Mouse (Mus musculus) ES-E14 (cell line): ENCODE measurements around the gene Pax1. TPM values are rescaled to one million over a fixed set of nuclear protein-coding genes. Genes with fewer than 3 reads are reported as not detected.
A peak's percentile ranks its signal among the peaks of the same experiment; 100 is the strongest.

Experiments
- DNase-seq: peaks from one replicate; pipeline ENCODE4 v3.0.0-alpha.2; 2013; ENCODE audit warnings: low read depth, low spot score
- H3K27ac ChIP-seq: 2 replicates; pipeline ENCODE4 v1.5.1; 2012; ENCODE audit warnings: low read depth, mild to moderate bottlenecking, low read length, moderate library complexity, mixed read lengths; ENCODE audit not compliant: poor library complexity, insufficient read depth, severe bottlenecking
- H3K36me3 ChIP-seq: 2 replicates; pipeline ENCODE4 v1.6.1; 2012; ENCODE audit warnings: mild to moderate bottlenecking, low read length, moderate library complexity, mixed read lengths; ENCODE audit not compliant: control insufficient read depth, poor library complexity, insufficient read depth, severe bottlenecking
- H3K4me1 ChIP-seq, 2 experiments: fragments of 150-350 bp in 1 of 2; sonication (generic) in 1 of 2; 2 replicates each; pipeline ENCODE4 v1.6.1; 2012; ENCODE audit warnings: low read length in 2 of 2, mild to moderate bottlenecking in 1 of 2, mixed read lengths in 1 of 2; ENCODE audit not compliant: control insufficient read depth in 2 of 2, insufficient read depth in 2 of 2, poor library complexity in 1 of 2
- H3K4me3 ChIP-seq, 2 experiments: fragments of 150-350 bp in 1 of 2; sonication (generic) in 1 of 2; 2 replicates each; pipeline ENCODE4 v1.5.1; 2012; ENCODE audit warnings: low read length in 2 of 2, low read depth in 1 of 2, mild to moderate bottlenecking in 1 of 2, mixed read lengths in 1 of 2; ENCODE audit not compliant: insufficient read depth in 1 of 2, poor library complexity in 1 of 2, severe bottlenecking in 1 of 2
- H3K9ac ChIP-seq: 2 replicates; pipeline ENCODE4 v1.6.1; 2012; ENCODE audit warnings: low read depth, mild to moderate bottlenecking, low read length, mixed read lengths; ENCODE audit not compliant: poor library complexity, insufficient read depth, severe bottlenecking
- H3K9me3 ChIP-seq: fragments of 150-350 bp; sonication (generic); 2 replicates; pipeline ENCODE4 v1.6.1; 2012; ENCODE audit warnings: low read depth, mild to moderate bottlenecking, low read length; ENCODE audit not compliant: control insufficient read depth, insufficient read depth
- CHD2 ChIP-seq: IDR thresholded peaks from 2 replicates; pipeline ENCODE4 v1.6.1; 2014; ENCODE audit warnings: mild to moderate bottlenecking, low read depth, low read length, inconsistent platforms
- HCFC1 ChIP-seq: IDR thresholded peaks from 2 replicates; pipeline ENCODE4 v1.6.1; 2012; ENCODE audit warnings: low read length, inconsistent platforms, borderline replicate concordance; ENCODE audit not compliant: insufficient read depth
- MAFK ChIP-seq: IDR thresholded peaks from 2 replicates; pipeline ENCODE4 v1.6.1; 2014; ENCODE audit warnings: mild to moderate bottlenecking, low read depth, low read length, inconsistent platforms; ENCODE audit not compliant: insufficient read depth
- ZC3H11A ChIP-seq: IDR thresholded peaks from 2 replicates; pipeline ENCODE4 v1.6.1; 2012; ENCODE audit warnings: low read depth, mild to moderate bottlenecking, inconsistent platforms, low read length, borderline replicate concordance
- ZNF384 ChIP-seq: IDR thresholded peaks from 2 replicates; pipeline ENCODE4 v1.6.1; 2012; ENCODE audit warnings: low read depth, low read length, inconsistent platforms
- in situ Hi-C, 2 experiments: fragments of 600-800 bp; cut with MboI; formaldehyde crosslinking; loops; one replicate each; pipeline ENCODE4 v1.15.1; 2025; ENCODE audit warnings: low sequenced_read_pairs in 2 of 2, inconsistent platforms in 1 of 2; ENCODE audit not compliant: unreplicated experiment in 2 of 2
- total RNA-seq: library from RNA; depleted of rRNA; stranded (reverse); fragments of 300-350 nt; gene quantifications from 2 replicates; pipeline ENCODE4 v1.2.3, GENCODE M21; 2012

Gene Pax1
- total RNA-seq, 1 experiment = 0.31 TPM

- peaks cover 0 to 2% of the 10 kb centered on the region in 2 experiments; a peak in 1 of 4 replicates for H3K4me1 ChIP-seq
- no peak overlapping the region for H3K9ac ChIP-seq
- H3K36me3 ChIP-seq = no peaks in the 10 kb centered on the region
- in situ Hi-C loops = loop anchor here (5.0 to 25.0 kb wide), 3 partner anchors 174 to 676 kb away; no protein-coding TSS in a partner anchor
- no peak overlapping the region for H3K4me3 ChIP-seq
- H3K9me3 ChIP-seq = no peaks in the 10 kb centered on the region
- no peak overlapping the region for H3K27ac ChIP-seq
- TF ChIP-seq CHD2 = no peak
- TF ChIP-seq ZC3H11A = no peak
- no peak for TF ChIP-seq ZNF384
- no peak for TF ChIP-seq HCFC1
- TF ChIP-seq MAFK = no peak
- no peak for DNase-seq
These were observed 869 bp upstream of the Pax1 start for GRCm38 (mm10) chr2:147360856-147361255.

- in situ Hi-C loops = loop anchor here (5.0 to 25.0 kb wide), 3 partner anchors 175 to 675 kb away; no protein-coding TSS in a partner anchor
- no peaks in the 10 kb centered on the region for H3K9me3 ChIP-seq
- no peaks in the 10 kb centered on the region for H3K36me3 ChIP-seq
- TF ChIP-seq CHD2 (no peak), HCFC1 (peak; percentile 10; the same call in 1 of the 2 replicates)
- H3K4me3 ChIP-seq = peak overlapping the region; percentile 14 to 37; a peak in 3 of 4 replicates
- peaks cover 0 to 4% of the 10 kb centered on the region in 2 experiments; a peak in 1 of 4 replicates for H3K4me1 ChIP-seq
- DNase-seq = no peak
- no peak overlapping the region for H3K9ac ChIP-seq
- H3K27ac ChIP-seq = no peak overlapping the region
These were observed 591 bp downstream of the Pax1 start for GRCm38 (mm10) chr2:147362316-147362715.

GRCm38 (mm10) chr2:147363401-147364130, 1.8 kb downstream of the Pax1 start:
- Histone ChIP-seq H3K9ac (no peak overlapping the region), H3K27ac (no peak overlapping the region), H3K4me3 (no peak overlapping the region), H3K36me3 (no peaks in the 10 kb centered on the region), H3K4me1 (peaks cover 0 to 14% of the 10 kb centered on the region in 2 experiments; a peak in 1 of 4 replicates), H3K9me3 (no peaks in the 10 kb centered on the region)
- TF ChIP-seq HCFC1 = no peak
- TF ChIP-seq MAFK = no peak
- no peak for TF ChIP-seq CHD2
- no peak for TF ChIP-seq ZNF384
- TF ChIP-seq ZC3H11A = no peak
- in situ Hi-C loops = loop anchor here (5.0 to 25.0 kb wide), 3 partner anchors 176 to 674 kb away; no protein-coding TSS in a partner anchor
- DNase-seq = no peak

GRCm38 (mm10) chr2:147364198-147364597, 2.5 kb downstream of the Pax1 start:
- no peak overlapping the region for H3K4me3 ChIP-seq
- no peak overlapping the region for H3K27ac ChIP-seq
- H3K9ac ChIP-seq = no peak overlapping the region
- no peaks in the 10 kb centered on the region for H3K9me3 ChIP-seq
- in situ Hi-C loops = loop anchor here (5.0 to 25.0 kb wide), 3 partner anchors 177 to 673 kb away; no protein-coding TSS in a partner anchor
- H3K36me3 ChIP-seq = no peaks in the 10 kb centered on the region
- DNase-seq = no peak
- TF ChIP-seq CHD2 (no peak), ZC3H11A (no peak), ZNF384 (no peak), HCFC1 (no peak), MAFK (no peak)
- H3K4me1 ChIP-seq = peaks cover 0 to 14% of the 10 kb centered on the region in 2 experiments; a peak in 1 of 4 replicates
